Mouse (Mus musculus): Measurements from ENCODE around the gene Lyl1. TPM values are rescaled to one million over a fixed set of nuclear protein-coding genes. Genes with fewer than 3 reads are reported as not detected.

Lyl1 gene
- polyA plus RNA-seq, 1 experiment: 8.2 TPM

GRCm38 (mm10) chr8:84699861-84700322 lies 1.4 kb upstream of the Lyl1 start:
- Histone ChIP-seq H3K27ac (ENCODE audit: insufficient read depth, low read depth, low read length) (peak overlapping the region; percentile 31; the same call in 1 of the 2 replicates), H3K36me3 (ENCODE audit: control insufficient read depth, insufficient read depth, low read length) (peaks cover 26% of the 10 kb centered on the region), H3K27me3 (ENCODE audit: control insufficient read depth, insufficient read depth, low read length) (peaks cover 5% of the 10 kb centered on the region; the same call in 1 of the 2 replicates), H3K4me1 (ENCODE audit: control insufficient read depth, insufficient read depth, insufficient read length, low read length) (peaks cover 12% of the 10 kb centered on the region; the same call in 1 of the 2 replicates), H3K4me3 (ENCODE audit: low read depth, low read length) (no peak overlapping the region)
- WGBS: 61% methylated on average over 7 of the region's 7 CpGs
- TF ChIP-seq POLR2A (IDR thresholded peaks at IDR 0.05; ENCODE audit: low read depth, low read length) (no peak), CTCF (IDR thresholded peaks at IDR 0.05; ENCODE audit: extremely low read depth, insufficient read length, insufficient replicate concordance, low read depth, low read length) (peak; percentile 73; the same call in 1 of the 2 replicates)

DNA sequence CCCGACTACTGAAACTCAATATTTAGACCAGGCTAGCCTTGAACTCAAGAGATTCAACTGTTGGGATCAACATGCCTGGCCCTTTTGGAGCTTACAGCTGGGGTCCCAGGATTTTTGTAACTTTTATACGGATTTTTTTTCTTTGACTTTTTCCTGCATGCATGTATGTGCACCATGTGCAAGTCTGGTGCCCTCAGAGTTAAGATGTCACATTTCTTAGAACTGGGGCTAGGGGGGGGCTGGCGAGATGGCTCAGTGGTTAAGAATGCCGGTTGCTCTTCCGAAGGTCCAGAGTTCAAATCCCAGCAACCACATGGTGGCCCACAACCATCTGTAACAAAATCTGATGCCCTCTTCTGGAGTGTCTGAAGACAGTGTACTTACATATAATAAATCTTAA lies 731 bp upstream of the Lyl1 start:
- Histone ChIP-seq H3K27ac (ENCODE audit: insufficient read depth, low read depth, low read length) (0 out of 2 replicates have a peak overlapping the region, but pooled peaks have one; percentile 31), H3K27me3 (ENCODE audit: control insufficient read depth, insufficient read depth, low read length) (peaks cover 12% of the 10 kb centered on the region), H3K4me3 (ENCODE audit: low read depth, low read length) (no peak overlapping the region), H3K4me1 (ENCODE audit: control insufficient read depth, insufficient read depth, insufficient read length, low read length) (peaks cover 16% of the 10 kb centered on the region), H3K36me3 (ENCODE audit: control insufficient read depth, insufficient read depth, low read length) (peaks cover 26% of the 10 kb centered on the region)
- no peak for TF ChIP-seq POLR2A (IDR thresholded peaks at IDR 0.05; ENCODE audit: low read depth, low read length)
- TF ChIP-seq CTCF (IDR thresholded peaks at IDR 0.05; ENCODE audit: extremely low read depth, insufficient read length, insufficient replicate concordance, low read depth, low read length): no peak
- 76% methylated on average over 5 of the region's 5 CpGs for WGBS

DNA sequence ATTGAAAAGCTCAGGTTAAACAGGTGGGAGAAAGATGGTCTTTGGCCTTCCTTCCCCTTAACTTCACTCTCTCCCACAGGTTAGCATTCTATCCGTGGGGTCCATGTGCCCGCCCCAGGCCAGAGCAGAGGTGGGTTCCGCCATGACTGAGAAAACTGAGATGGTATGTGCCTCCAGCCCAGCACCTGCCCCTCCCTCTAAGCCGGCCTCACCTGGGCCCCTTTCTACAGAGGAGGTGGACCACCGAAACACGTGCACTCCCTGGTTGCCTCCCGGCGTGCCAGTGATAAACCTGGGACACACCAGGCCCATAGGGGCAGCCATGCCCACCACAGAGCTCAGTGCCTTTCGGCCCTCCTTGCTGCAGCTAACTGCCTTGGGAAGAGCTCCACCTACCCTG lies 1.3 kb downstream of the Lyl1 start:
- Histone ChIP-seq H3K27me3 (ENCODE audit: control insufficient read depth, insufficient read depth, low read length) (peaks cover 29% of the 10 kb centered on the region), H3K4me1 (ENCODE audit: control insufficient read depth, insufficient read depth, insufficient read length, low read length) (peaks cover 27% of the 10 kb centered on the region), H3K36me3 (ENCODE audit: control insufficient read depth, insufficient read depth, low read length) (peaks cover 14% of the 10 kb centered on the region), H3K4me3 (ENCODE audit: low read depth, low read length) (peak overlapping the region; percentile 39), H3K27ac (ENCODE audit: insufficient read depth, low read depth, low read length) (peak overlapping the region; percentile 40; the same call in 1 of the 2 replicates)
- 78% methylated on average over 9 of the region's 9 CpGs for WGBS
- TF ChIP-seq CTCF (IDR thresholded peaks at IDR 0.05; ENCODE audit: extremely low read depth, insufficient read length, insufficient replicate concordance, low read depth, low read length): no peak
- TF ChIP-seq POLR2A (IDR thresholded peaks at IDR 0.05; ENCODE audit: low read depth, low read length): no peak

- peaks cover 29% of the 10 kb centered on the region for H3K27me3 ChIP-seq (ENCODE audit: control insufficient read depth, insufficient read depth, low read length)
- 84% methylated on average over 6 of the region's 6 CpGs for WGBS
- TF ChIP-seq POLR2A (IDR thresholded peaks at IDR 0.05; ENCODE audit: low read depth, low read length): no peak
- H3K27ac ChIP-seq (ENCODE audit: insufficient read depth, low read depth, low read length): peak overlapping the region; percentile 40; the same call in 1 of the 2 replicates
- peaks cover 31% of the 10 kb centered on the region for H3K4me1 ChIP-seq (ENCODE audit: control insufficient read depth, insufficient read depth, insufficient read length, low read length)
- H3K36me3 ChIP-seq (ENCODE audit: control insufficient read depth, insufficient read depth, low read length): peaks cover 11% of the 10 kb centered on the region
- H3K4me3 ChIP-seq (ENCODE audit: low read depth, low read length): peak overlapping the region; percentile 39
Observed at GRCm38 (mm10) chr8:84702963-84703465, 1.8 kb downstream of the Lyl1 start.

DNA sequence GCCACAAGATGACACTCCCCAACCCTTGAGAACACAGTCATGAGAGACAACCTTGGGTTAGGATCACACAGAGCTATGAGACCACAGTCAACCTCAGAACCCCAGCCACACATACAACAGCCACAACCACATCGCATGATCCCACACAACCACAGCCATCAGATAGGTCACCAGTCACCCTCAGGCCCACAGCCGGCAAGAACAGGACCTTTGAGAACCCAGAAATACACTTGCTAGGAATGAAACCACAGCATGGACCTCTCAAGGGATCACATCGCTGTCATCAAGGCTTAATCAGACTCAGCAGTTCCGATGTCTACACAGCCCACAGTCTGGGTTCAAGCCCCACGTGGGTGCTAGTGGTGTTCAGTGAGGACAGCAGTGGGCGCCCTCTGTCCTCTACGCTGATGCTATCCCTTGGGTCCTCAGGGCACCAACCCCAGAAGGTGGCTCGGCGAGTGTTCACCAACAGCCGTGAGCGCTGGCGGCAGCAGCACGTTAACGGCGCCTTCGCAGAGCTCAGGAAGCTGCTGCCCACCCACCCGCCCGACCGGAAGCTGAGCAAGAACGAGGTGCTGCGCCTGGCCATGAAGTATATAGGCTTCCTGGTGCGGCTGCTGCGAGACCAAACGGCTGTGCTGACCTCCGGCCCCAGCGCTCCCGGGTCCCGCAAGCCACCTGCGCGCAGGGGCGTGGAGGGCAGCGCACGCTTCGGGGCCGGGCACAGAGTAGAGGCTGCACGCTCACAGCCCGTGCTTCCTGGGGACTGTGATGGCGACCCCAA lies 2.4 kb downstream of the Lyl1 start:
- 20% methylated on average over 38 of the region's 38 CpGs for WGBS
- no peak for TF ChIP-seq CTCF (IDR thresholded peaks at IDR 0.05; ENCODE audit: extremely low read depth, insufficient read length, insufficient replicate concordance, low read depth, low read length)
- no peak for TF ChIP-seq POLR2A (IDR thresholded peaks at IDR 0.05; ENCODE audit: low read depth, low read length)
- peaks cover 5% of the 10 kb centered on the region; the same call in 1 of the 2 replicates for H3K36me3 ChIP-seq (ENCODE audit: control insufficient read depth, insufficient read depth, low read length)
- peak overlapping the region; percentile 49 for H3K4me3 ChIP-seq (ENCODE audit: low read depth, low read length)
- H3K4me1 ChIP-seq (ENCODE audit: control insufficient read depth, insufficient read depth, insufficient read length, low read length): peaks cover 31% of the 10 kb centered on the region
- peak overlapping the region; percentile 39; the same call in 1 of the 2 replicates for H3K27ac ChIP-seq (ENCODE audit: insufficient read depth, low read depth, low read length)
- H3K27me3 ChIP-seq (ENCODE audit: control insufficient read depth, insufficient read depth, low read length): peaks cover 29% of the 10 kb centered on the region

DNA sequence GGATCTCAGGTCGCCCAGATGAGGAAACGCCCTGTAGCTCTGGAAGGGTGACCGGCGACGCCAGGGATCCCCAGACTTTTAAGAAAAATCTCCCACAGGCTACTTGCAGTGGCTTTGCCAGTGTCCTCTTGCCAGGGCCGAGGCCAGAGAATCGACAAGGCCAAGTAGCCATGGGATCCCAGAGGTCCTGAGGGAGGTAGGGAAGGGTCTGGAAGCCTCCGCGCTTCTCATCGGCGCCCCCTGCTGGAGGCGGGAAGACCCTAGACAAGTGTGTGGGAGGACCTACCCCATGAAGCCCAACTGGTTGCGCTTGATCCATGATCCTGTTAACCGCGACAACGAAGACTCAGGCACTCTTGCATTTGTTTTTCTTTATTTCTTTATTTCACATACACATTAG lies 3.1 kb downstream of the Lyl1 start:
- no peaks in the 10 kb centered on the region for H3K36me3 ChIP-seq (ENCODE audit: control insufficient read depth, insufficient read depth, low read length)
- peaks cover 29% of the 10 kb centered on the region for H3K4me1 ChIP-seq (ENCODE audit: control insufficient read depth, insufficient read depth, insufficient read length, low read length)
- TF ChIP-seq CTCF (IDR thresholded peaks at IDR 0.05; ENCODE audit: extremely low read depth, insufficient read length, insufficient replicate concordance, low read depth, low read length) (peak; percentile 81), POLR2A (IDR thresholded peaks at IDR 0.05; ENCODE audit: low read depth, low read length) (no peak)
- peak overlapping the region; percentile 49 for H3K4me3 ChIP-seq (ENCODE audit: low read depth, low read length)
- 6% methylated on average over 16 of the region's 16 CpGs for WGBS
- peaks cover 29% of the 10 kb centered on the region for H3K27me3 ChIP-seq (ENCODE audit: control insufficient read depth, insufficient read depth, low read length)
- no peak overlapping the region for H3K27ac ChIP-seq (ENCODE audit: insufficient read depth, low read depth, low read length)
